Comparison of ENCODE assay signal across 8 mouse cellular contexts in the genomic region with DNA sequence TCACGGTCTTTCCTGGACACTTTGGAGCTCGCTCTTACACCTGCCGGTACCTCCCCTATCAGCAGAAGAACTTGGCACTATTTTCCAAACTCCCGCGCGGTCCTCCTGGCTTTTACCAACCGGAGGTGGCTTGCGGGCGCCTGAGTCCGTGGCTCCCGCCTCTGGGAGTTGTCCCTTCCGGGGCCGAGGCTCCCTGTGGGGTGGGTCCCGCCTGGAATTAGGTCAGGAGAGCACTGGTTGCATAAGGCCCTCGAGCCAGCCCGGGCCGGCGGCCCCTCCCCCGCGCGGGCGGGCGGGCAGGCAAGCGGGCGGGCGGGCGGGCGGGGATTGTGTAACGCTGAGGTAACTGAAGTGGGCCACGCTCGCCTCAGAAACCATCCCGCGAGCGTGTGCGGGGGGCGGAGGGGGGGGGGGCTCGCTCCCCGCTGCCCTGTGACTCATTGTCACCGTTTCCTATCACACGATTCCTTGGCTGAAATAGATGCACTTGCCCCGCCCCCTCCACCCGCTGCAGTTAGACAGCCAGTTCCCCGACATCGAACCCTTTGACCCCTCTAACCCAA. TPM values are rescaled to one million over a fixed set of nuclear protein-coding genes. Genes with fewer than 3 reads are reported as not detected.
A peak's percentile ranks its signal among the peaks of the same experiment; 100 is the strongest.
DNase-seq lines count a peak whose midpoint lies in the region; ATAC-seq and TF ChIP-seq lines count a peak whose summit lies in the region.

No protein-coding gene starts in this region.

- peak overlapping the region; percentile 48 for H3K9ac ChIP-seq in hindbrain, embryonic 16.5 days (ENCODE audit: low read depth, low read length)

- no peak for DNase-seq in Patski (ENCODE audit: low read depth, low spot score)
- DNase-seq in cerebellum, adult 8-10 months: peak; percentile 58
- peak; percentile 46 for DNase-seq in gastrocnemius, postnatal 10 days
- DNase-seq in limb, embryonic 10.5 days (ENCODE audit: low spot score): peak; percentile 34
- peak; percentile 2 for DNase-seq in mesoderm, embryonic 11.5 days (ENCODE audit: low read depth, low spot score)
- peak; percentile 5 for DNase-seq in right cerebral cortex, postnatal 4 days
- DNase-seq in spleen, postnatal 10 days (ENCODE audit: low spot score in 2 of 2): no peak

- H3K27me3 ChIP-seq in Patski: peaks cover 32% of the 10 kb centered on the region
- H3K27me3 ChIP-seq in hindbrain, embryonic 16.5 days (replicated peaks; ENCODE audit: control insufficient read depth, insufficient read depth, low read length): no peaks in the 10 kb centered on the region; the same call in 1 of the 2 replicates
- peaks cover 72% of the 10 kb centered on the region for H3K27me3 ChIP-seq in limb, embryonic 10.5 days (ENCODE audit: low read depth, poor library complexity, severe bottlenecking)

- no peak for TF ChIP-seq CTCF in Patski (IDR thresholded peaks at IDR 0.05)

- H3K4me1 ChIP-seq in hindbrain, embryonic 16.5 days (ENCODE audit: control insufficient read depth, insufficient read depth, low read depth, low read length): peaks cover 3% of the 10 kb centered on the region
- H3K4me1 ChIP-seq in limb, embryonic 10.5 days: 0 out of 2 replicates have a peak, but pooled peaks cover 4% of the 10 kb centered on the region

- peak overlapping the region; percentile 53 for H3K4me3 ChIP-seq in hindbrain, embryonic 16.5 days (ENCODE audit: low read length)
- H3K4me3 ChIP-seq in limb, embryonic 10.5 days: peak overlapping the region; percentile 50

- no peak overlapping the region for H3K27ac ChIP-seq in hindbrain, embryonic 16.5 days (ENCODE audit: low read depth, low read length)
- H3K27ac ChIP-seq in limb, embryonic 10.5 days: no peak overlapping the region

- POLR2A ChIA-PET in Patski (lab: Charles Lee): no interaction called here

- ATAC-seq in Patski: peak; percentile 28
- ATAC-seq in hindbrain, embryonic 16.5 days: 0 out of 2 replicates have a peak, but pooled peaks have one; percentile 15

- CTCF ChIA-PET in Patski (lab: Charles Lee): interaction anchor here (2.2 kb wide), 1 partner anchor 15 kb away, joined by 4 read pairs; no protein-coding TSS in a partner anchor

- peak overlapping the region; percentile 91 for H3K4me2 ChIP-seq in hindbrain, embryonic 16.5 days (ENCODE audit: low read length)

- H3K9me3 ChIP-seq in hindbrain, embryonic 16.5 days (ENCODE audit: control insufficient read depth, low read length): peaks cover 4% of the 10 kb centered on the region; the same call in 1 of the 2 replicates
- no peaks in the 10 kb centered on the region for H3K9me3 ChIP-seq in limb, embryonic 10.5 days (replicated peaks)

- no peaks in the 10 kb centered on the region for H3K36me3 ChIP-seq in hindbrain, embryonic 16.5 days (ENCODE audit: control insufficient read depth, insufficient read depth, low read length)
- no peaks in the 10 kb centered on the region for H3K36me3 ChIP-seq in limb, embryonic 10.5 days

- in situ Hi-C loops in Patski (cut with MboI; ENCODE audit: low pct_unique_long_range_greater_than_20kb): no loop called here

- WGBS in hindbrain, embryonic 16.5 days: 15% methylated on average over 24 of the region's 44 CpGs
- 13% methylated on average over 25 of the region's 44 CpGs for WGBS in limb, embryonic 10.5 days

RNA-seq across cellular contexts. Expression of gene Lonrf3, which starts 1.8 kb away (rescaled TPM):
- polyA plus RNA-seq in Patski (2021): 0.22 TPM
- total RNA-seq in gastrocnemius, postnatal 10 days (2021): 1 to 10 TPM; 2.5 to 3.2 TPM
- 0.39 and 0.63 TPM in 2 replicates for polyA plus RNA-seq in hindbrain, embryonic 16.5 days (2015; fragmentation: Nextera tagmentation; extraction: Ambion mirVana)
- polyA plus RNA-seq in limb, embryonic 10.5 days (2016; fragmentation: Nextera tagmentation; extraction: Ambion mirVana): 0.06 and 0.21 TPM in 2 replicates

Comparison
In these comparisons a context has a peak if more than half of its experiments do, and no peak if none do; other contexts are left out.
1. DNase-seq: peak in cerebellum, adult 8-10 months (single experiment), gastrocnemius, postnatal 10 days (single experiment), limb, embryonic 10.5 days (single experiment), mesoderm, embryonic 11.5 days (single experiment) and right cerebral cortex, postnatal 4 days (single experiment); none in Patski (single experiment) and spleen, postnatal 10 days (0 of 2).